Mouse (Mus musculus): ENCODE measurements around the gene Grid1.

The Grid1 gene

DNA sequence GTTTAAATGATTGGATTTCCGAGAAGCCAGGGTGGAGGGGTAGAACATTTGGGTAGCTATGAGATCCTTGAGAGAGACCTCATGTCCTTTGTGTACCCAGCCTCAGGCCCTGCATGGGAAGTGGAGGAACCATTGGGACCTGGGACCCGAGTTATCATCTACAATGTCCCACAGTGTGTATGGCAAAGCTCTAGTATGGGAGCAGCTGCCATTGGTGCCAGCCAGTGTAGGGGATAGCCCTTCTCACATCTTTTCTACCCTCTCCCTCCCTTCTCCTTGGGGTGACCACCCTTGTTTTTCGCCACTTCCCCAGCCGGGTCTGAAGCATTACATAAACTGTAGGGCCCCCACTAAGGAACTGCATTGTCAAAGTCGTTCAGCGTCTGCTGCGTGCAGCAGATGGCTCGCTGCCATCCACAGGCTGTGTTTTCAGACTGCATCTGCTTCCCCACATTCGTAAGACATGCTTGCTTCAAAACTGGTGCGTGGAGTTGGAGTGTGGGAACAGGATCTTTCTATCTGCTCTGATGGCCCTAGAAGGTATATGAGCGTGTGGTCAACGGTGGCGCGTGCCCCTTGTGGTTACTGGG, 124.6 kb downstream of the Grid1 start:
- ChIA-PET CTCF (no interaction called here), POLR2A (no interaction called here)

- ChIA-PET POLR2A (interaction anchor here in 1 of 4 experiments (1.4 kb wide), 1 partner anchor 29 kb away, joined by 3 read pairs; no protein-coding TSS in a partner anchor), CTCF (interaction anchor here in 3 of 4 experiments (0.5 to 0.9 kb wide), 3 partner anchors 9 to 135 kb away, joined by 3 to 4 read pairs (median 3); no protein-coding TSS in a partner anchor)
These were observed 125.8 kb downstream of the Grid1 start for GRCm38 (mm10) chr14:34945471-34946313.

GRCm38 (mm10) chr14:34946314-34946583, 126.3 kb downstream of the Grid1 start:
- CTCF ChIA-PET, result interaction anchor here in 2 of 4 experiments (0.5 to 0.9 kb wide), 2 partner anchors 10 to 84 kb away, joined by 3 to 4 read pairs; no protein-coding TSS in a partner anchor
- POLR2A ChIA-PET, result interaction anchor here in 1 of 4 experiments (1.4 kb wide), 1 partner anchor 30 kb away, joined by 3 read pairs; no protein-coding TSS in a partner anchor

DNA sequence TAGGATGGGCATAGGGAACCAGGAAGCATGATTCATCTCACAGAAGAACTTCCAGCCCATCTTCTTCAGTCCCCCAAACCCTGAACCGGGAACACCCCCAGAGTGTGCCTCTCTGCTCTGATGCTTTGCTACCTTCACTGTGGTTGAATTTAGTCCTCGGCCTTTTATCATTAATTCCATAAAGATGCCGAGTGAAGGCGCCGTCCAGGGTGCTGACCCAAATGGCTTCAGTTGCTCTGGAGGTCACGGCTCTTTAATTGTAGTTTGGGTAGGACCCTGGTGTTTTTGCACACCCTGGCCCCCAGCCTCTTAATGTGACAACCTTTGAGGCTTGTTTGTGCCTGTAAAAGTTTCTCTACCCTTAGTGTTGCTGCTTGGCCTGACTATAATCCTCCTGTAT, 128.3 kb downstream of the Grid1 start:
- CTCF ChIA-PET, result no interaction called here
- POLR2A ChIA-PET, result no interaction called here

DNA sequence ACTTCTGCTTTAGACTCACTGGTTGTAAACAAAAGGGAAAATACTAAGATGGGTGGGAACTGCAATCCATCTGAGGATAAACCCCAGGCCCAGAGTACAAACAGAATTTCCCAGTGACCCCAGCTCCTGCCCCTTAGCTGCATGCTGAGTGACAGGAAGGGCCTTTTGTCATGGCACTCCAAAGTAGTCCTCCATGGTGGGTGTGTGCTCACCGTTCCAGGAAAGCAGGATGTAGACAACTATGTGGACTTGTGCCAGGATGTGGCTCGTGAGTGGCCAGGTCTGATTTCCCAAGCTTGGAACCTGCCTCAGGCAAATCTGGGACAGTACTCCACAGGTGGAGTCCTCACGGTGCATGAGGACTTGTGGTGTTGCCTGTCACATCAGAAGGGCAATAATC, 132.4 kb downstream of the Grid1 start:
- POLR2A ChIA-PET, result no interaction called here

GRCm38 (mm10) chr14:34953566-34953965, 133.7 kb downstream of the Grid1 start:
- CTCF ChIA-PET, result no interaction called here
- POLR2A ChIA-PET, result interaction anchor here in 1 of 4 experiments (1.2 kb wide), 1 partner anchor 44 kb away, joined by 3 read pairs; no protein-coding TSS in a partner anchor

More for the DNA sequence above, 132.4 kb downstream of the Grid1 start:
- CTCF ChIA-PET, result no interaction called here

DNA sequence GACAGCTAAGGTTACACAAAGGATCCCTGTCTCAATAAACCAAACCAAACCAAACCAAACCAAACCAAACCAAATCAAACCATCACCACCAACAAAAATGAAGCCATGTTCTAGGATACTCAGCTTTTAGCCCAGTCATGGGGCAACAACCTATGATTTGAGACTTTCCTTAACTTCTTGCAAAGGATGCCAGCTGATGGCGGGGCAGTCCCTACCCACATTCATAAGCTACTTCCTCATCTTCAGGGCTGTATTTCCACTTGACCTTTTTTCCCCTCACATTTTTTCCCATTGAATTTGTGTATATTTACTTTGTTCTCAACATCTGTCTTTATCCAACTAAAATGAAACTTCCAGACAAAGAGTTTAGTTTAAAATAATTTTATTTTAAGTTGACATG, 135.8 kb downstream of the Grid1 start:
- ChIA-PET POLR2A (no interaction called here), CTCF (no interaction called here)

DNA sequence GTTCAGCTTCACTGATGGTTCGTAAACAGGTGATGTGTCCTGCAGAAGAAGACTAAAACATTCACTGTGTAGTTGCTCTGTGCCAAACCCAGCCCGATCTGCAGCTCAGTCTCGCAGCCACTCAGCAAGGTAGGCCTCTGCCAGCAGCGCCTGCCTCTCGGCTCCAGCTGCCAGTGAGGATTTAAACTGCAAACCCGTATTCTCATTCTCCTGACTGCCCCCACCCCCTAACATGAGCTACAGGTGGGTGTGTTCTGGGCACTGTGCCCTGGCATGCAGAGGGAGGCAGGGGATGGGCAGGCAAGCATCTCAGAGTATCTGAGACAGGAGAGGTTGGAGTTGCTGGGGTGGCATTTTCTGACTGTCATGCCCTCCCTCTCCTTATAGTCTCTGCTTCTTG, 140.3 kb downstream of the Grid1 start:
- CTCF ChIA-PET, result no interaction called here

DNA sequence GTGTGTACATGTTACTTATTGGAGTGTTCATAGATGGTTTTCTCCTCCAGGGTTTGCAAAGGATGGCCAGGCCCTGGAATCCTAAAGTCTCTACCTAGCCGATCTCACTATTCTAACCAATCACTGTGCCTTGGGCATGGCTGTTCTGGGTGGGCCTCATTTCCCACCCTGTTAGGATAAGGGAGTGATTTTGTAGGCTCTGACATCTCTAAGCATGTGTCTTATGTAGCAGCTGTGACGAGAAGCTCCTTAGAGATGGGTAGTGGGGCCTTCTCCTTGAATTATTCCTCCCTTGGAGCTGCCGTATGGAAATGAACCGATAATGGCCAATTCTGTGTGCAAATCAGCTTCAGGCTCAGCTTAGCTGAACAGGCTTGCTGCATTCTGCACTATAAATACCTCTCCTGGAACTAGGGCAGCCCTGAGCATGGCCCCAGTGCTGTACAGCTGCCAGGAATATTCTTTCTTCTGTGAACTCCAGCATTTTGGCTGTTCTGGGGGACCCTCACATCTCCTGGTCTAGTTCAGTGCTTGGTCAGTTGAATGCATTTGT, 143.8 kb downstream of the Grid1 start:
- ChIA-PET POLR2A (interaction anchor here in 1 of 4 experiments (0.7 kb wide), 1 partner anchor 16 kb away, joined by 6 read pairs; no protein-coding TSS in a partner anchor), CTCF (interaction anchor here in 1 of 4 experiments (0.6 kb wide), 1 partner anchor 595 kb away, joined by 8 read pairs; no protein-coding TSS in a partner anchor)

More for the DNA sequence above, 140.3 kb downstream of the Grid1 start:
- POLR2A ChIA-PET, result interaction anchor here in 1 of 4 experiments (0.6 kb wide), 1 partner anchor 108 kb away, joined by 3 read pairs; no protein-coding TSS in a partner anchor

- CTCF ChIA-PET, result no interaction called here
- POLR2A ChIA-PET, result no interaction called here
These were observed 149.4 kb downstream of the Grid1 start for GRCm38 (mm10) chr14:34969102-34969819.

- CTCF ChIA-PET, result no interaction called here
- POLR2A ChIA-PET, result no interaction called here
These were observed 153.0 kb downstream of the Grid1 start for GRCm38 (mm10) chr14:34972930-34973329.

DNA sequence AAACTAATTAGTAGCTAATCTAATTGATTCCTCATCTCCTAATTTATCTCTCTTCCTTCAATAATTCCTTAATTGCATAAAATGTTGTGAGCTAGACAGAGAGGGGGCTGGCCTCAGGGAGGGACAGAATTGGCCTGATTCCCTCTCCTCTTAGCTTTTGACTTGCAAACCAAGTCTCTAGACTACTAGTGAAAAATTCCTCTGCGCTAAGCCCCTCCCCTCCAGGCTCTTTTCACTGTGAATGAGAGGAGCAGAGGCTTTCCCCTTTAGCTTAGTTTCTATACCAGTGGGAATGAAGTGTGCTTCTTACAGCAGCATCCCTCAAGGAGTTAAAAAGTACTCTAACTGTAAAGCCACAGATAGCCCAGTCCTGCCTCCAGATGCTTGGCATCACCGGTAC, 160.8 kb downstream of the Grid1 start:
- POLR2A ChIA-PET, result interaction anchor here in 1 of 4 experiments (1.0 kb wide), 1 partner anchor 20 kb away, joined by 3 read pairs; no protein-coding TSS in a partner anchor
- CTCF ChIA-PET, result interaction anchor here in 1 of 4 experiments (1.8 kb wide), 1 partner anchor 158 kb away, joined by 4 read pairs; no protein-coding TSS in a partner anchor

DNA sequence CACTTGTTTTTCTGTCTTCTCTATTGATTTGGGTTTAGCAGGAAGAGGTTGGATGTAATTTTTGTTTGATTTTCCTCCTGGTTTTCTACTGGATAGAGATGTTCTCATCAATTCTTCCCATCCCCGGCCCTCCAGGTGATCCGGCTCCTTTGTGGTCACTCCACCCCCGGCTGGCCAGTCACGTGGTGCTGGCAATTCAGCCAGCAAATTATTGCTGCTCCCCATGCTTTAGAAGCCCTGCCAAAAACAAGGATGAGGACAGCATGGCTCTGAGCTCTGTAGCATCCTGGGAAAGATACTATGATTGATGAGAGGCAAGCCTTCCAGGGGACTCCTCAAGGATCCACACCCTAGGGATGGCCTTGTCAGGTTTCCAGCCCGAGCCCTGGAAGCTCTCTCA, 169.2 kb downstream of the Grid1 start:
- POLR2A ChIA-PET, result interaction anchor here in 1 of 4 experiments (1.4 kb wide), 1 partner anchor 154 kb away, joined by 3 read pairs; no protein-coding TSS in a partner anchor
- CTCF ChIA-PET, result no interaction called here

GRCm38 (mm10) chr14:35006736-35007135, 186.8 kb downstream of the Grid1 start:
- ChIA-PET POLR2A (no interaction called here), CTCF (no interaction called here)

- CTCF ChIA-PET, result interaction anchor here in 2 of 4 experiments (0.6 to 0.7 kb wide), 2 partner anchors 631 to 902 kb away, joined by 6 to 8 read pairs; no protein-coding TSS in a partner anchor
These were observed 188.8 kb downstream of the Grid1 start for GRCm38 (mm10) chr14:35008674-35009073.

GRCm38 (mm10) chr14:35009074-35009473, 189.2 kb downstream of the Grid1 start:
- POLR2A ChIA-PET, result interaction anchor here in 2 of 4 experiments (0.6 to 1.5 kb wide), 7 partner anchors 9 to 654 kb away, joined by 3 to 4 read pairs (median 3); no protein-coding TSS in a partner anchor

More at GRCm38 (mm10) chr14:35008674-35009073, 188.8 kb downstream of the Grid1 start:
- POLR2A ChIA-PET, result interaction anchor here in 2 of 4 experiments (0.9 to 1.5 kb wide), 5 partner anchors 13 to 459 kb away, joined by 3 read pairs; no protein-coding TSS in a partner anchor

DNA sequence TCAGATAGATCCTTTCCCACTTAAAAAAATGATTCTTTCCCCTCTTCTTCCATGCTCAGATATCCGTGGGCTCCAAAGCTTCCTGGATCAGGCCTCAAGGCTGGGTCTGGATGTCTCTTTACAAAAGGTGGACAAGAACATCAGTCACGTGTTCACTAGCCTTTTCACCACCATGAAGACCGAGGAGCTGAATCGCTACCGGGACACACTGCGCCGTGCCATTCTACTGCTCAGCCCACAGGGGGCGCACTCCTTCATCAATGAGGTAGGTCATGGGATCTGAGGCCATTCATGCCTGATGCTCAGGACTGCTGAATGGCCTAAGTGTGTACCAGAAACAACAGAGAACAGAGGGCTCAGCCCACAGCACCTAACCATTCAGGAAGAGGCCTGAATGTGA, 206.8 kb downstream of the Grid1 start:
- POLR2A ChIA-PET, result interaction anchor here in 1 of 4 experiments (1.2 kb wide), 1 partner anchor 14 kb away, joined by 3 read pairs; no protein-coding TSS in a partner anchor
- CTCF ChIA-PET, result interaction anchor here in 1 of 4 experiments (1.3 kb wide), 1 partner anchor 10 kb away, joined by 3 read pairs; no protein-coding TSS in a partner anchor

More at GRCm38 (mm10) chr14:35009074-35009473, 189.2 kb downstream of the Grid1 start:
- CTCF ChIA-PET, result interaction anchor here in 2 of 4 experiments (0.7 kb wide), 2 partner anchors 406 to 631 kb away, joined by 3 to 8 read pairs; no protein-coding TSS in a partner anchor

- CTCF ChIA-PET, result interaction anchor here in 3 of 4 experiments (0.5 to 1.2 kb wide), 4 partner anchors 19 to 571 kb away, joined by 3 to 5 read pairs (median 4); no protein-coding TSS in a partner anchor
- POLR2A ChIA-PET, result interaction anchor here in 2 of 4 experiments (0.5 to 0.6 kb wide), 2 partner anchors 173 to 213 kb away, joined by 3 read pairs; no protein-coding TSS in a partner anchor
These were observed 207.7 kb downstream of the Grid1 start for GRCm38 (mm10) chr14:35027501-35028140.

Data from embryonic stem cell, embryonic (primary cell).